Mouse (Mus musculus) myocyte (in vitro differentiated cells): Measurements from ENCODE around the gene Ppp1r13l. TPM values are rescaled to one million over a fixed set of nuclear protein-coding genes. Genes with fewer than 3 reads are reported as not detected.

Source experiments
- H3K27me3 ChIP-seq: one replicate; pipeline ENCODE4 v1.6.1; 2011; ENCODE audit not compliant: control insufficient read depth, insufficient read depth, insufficient read length
- H3K36me3 ChIP-seq: one replicate; pipeline ENCODE4 v1.6.1; 2011; ENCODE audit not compliant: control insufficient read depth, insufficient read depth
- H3K4me2 ChIP-seq: one replicate; pipeline ENCODE4 v1.6.1; 2011; ENCODE audit warnings: low read depth, control low read depth
- H3K4me3 ChIP-seq: one replicate; pipeline ENCODE4 v1.5.1; 2011; ENCODE audit warnings: mild to moderate bottlenecking, control low read depth, moderate library complexity
- H3K79me2 ChIP-seq: one replicate; pipeline ENCODE4 v1.6.1; 2011; ENCODE audit not compliant: control insufficient read depth, insufficient read depth
- H3ac ChIP-seq: one replicate; pipeline ENCODE4 v1.6.1; 2011; ENCODE audit not compliant: control insufficient read depth, insufficient read length
- CEBPB ChIP-seq: IDR thresholded peaks from 2 replicates; pipeline ENCODE4 v1.6.1; 2011; ENCODE audit warnings: mild to moderate bottlenecking, moderate library complexity; ENCODE audit not compliant: poor library complexity, insufficient read depth, severe bottlenecking
- E2F4 ChIP-seq: IDR thresholded peaks from one replicate; pipeline ENCODE4 v1.6.1; 2011; ENCODE audit warnings: mild to moderate bottlenecking, control low read depth, moderate library complexity; ENCODE audit not compliant: insufficient read depth
- MAX ChIP-seq: IDR thresholded peaks from one replicate; pipeline ENCODE4 v1.6.1; 2011; ENCODE audit warnings: low read depth, mild to moderate bottlenecking, control low read depth
- MYOD1 ChIP-seq, 3 experiments: IDR thresholded peaks; one replicate each; pipeline ENCODE4 v1.6.1; 2011; ENCODE audit warnings: control low read depth in 2 of 3, low read depth in 2 of 3, mild to moderate bottlenecking in 2 of 3, moderate library complexity in 1 of 3; ENCODE audit not compliant: insufficient read length in 2 of 3, control insufficient read depth in 1 of 3
- MYOG ChIP-seq, 3 experiments: IDR thresholded peaks; one replicate each; pipeline ENCODE4 v1.6.1; 2011; ENCODE audit warnings: control low read depth in 2 of 3, low read depth in 2 of 3, mild to moderate bottlenecking in 2 of 3; ENCODE audit not compliant: insufficient read length in 2 of 3, control insufficient read depth in 1 of 3, insufficient read depth in 1 of 3
- POLR2A ChIP-seq: IDR thresholded peaks from one replicate; pipeline ENCODE4 v1.6.1; 2011; ENCODE audit warnings: low read depth, mild to moderate bottlenecking, control low read depth, moderate library complexity; ENCODE audit not compliant: insufficient read length
- POLR2AphosphoS2 ChIP-seq: IDR thresholded peaks from one replicate; pipeline ENCODE4 v1.6.1; 2011; ENCODE audit warnings: low read depth, control low read depth; ENCODE audit not compliant: insufficient read length
- REST ChIP-seq: IDR thresholded peaks from one replicate; pipeline ENCODE4 v1.6.1; 2011; ENCODE audit warnings: mild to moderate bottlenecking, control low read depth, moderate library complexity; ENCODE audit not compliant: insufficient read depth, insufficient read length
- SRF ChIP-seq: IDR thresholded peaks from one replicate; pipeline ENCODE4 v1.6.1; 2011; ENCODE audit warnings: low read depth; ENCODE audit not compliant: control insufficient read depth, insufficient read length
- TCF12 ChIP-seq: IDR thresholded peaks from one replicate; pipeline ENCODE4 v1.6.1; 2011; ENCODE audit warnings: mild to moderate bottlenecking, control low read depth; ENCODE audit not compliant: poor library complexity, insufficient read depth, severe bottlenecking
- TCF3 ChIP-seq: IDR thresholded peaks from one replicate; pipeline ENCODE4 v1.6.1; 2011; ENCODE audit warnings: low read depth, control low read depth; ENCODE audit not compliant: insufficient read length
- USF1 ChIP-seq: IDR thresholded peaks from one replicate; pipeline ENCODE4 v1.6.1; 2011; ENCODE audit warnings: low read depth, mild to moderate bottlenecking, control low read depth, moderate library complexity
- polyA plus RNA-seq: library from polyadenylated mRNA; unstranded; fragments of >200 nt; fragmentation: generic; extraction: Trizol; gene quantifications from one replicate; pipeline ENCODE4 v1.2.1, GENCODE M21; 2012; ENCODE audit warnings: missing spikeins

The Ppp1r13l gene
- polyA plus RNA-seq, 1 experiment = 36.0 TPM

DNA sequence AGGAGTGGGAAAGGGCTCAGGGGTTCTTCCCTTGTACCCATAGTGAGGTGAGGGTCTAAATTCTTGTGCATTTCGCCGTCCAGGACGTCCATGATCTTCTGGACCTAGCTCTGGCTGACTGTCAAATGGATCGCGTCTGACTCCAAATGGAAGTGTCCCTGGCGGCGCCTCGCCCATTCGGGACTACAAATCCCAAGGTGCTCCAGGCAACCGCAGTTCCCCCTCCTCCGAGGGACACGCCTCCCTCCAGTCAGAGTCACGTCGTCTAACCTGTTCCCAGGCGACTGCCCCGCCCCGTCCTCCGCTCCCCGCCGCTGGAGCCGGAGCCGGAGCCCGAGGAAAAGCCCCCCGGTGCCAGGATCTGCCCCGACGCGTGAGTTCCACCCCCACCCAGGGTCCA is 1.4 kb downstream of the Ppp1r13l start:
- Histone ChIP-seq H3K4me3 (peak overlapping the region; percentile 90), H3ac (peak overlapping the region; percentile 34), H3K36me3 (no peaks in the 10 kb centered on the region), H3K79me2 (peaks cover 52% of the 10 kb centered on the region), H3K27me3 (no peaks in the 10 kb centered on the region), H3K4me2 (peak overlapping the region; percentile 98)
- TF ChIP-seq CEBPB (no peak), POLR2A (peak; percentile 28)

DNA sequence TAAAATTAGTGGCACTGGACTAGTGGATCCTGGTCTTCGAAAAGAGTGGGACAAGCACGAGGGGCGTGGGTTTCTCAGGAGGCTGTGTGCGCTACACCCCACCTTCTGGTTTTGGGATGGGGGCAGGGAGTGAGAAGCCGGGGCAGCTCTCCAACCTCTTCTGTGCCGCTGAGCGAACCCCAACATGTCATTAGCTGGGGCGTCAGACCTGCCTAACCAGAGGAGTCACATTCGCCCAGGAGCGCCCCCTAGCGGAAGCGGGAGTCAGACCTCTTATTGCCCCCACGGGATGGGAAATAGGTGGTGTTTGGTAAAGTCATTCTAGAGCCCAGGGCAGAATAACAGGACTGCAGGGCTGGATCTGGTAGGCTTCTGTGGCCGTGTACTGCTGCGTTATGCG is 2.2 kb downstream of the Ppp1r13l start:
- no peak for TF ChIP-seq MAX
- TF ChIP-seq MYOG (IDR thresholded peaks at IDR 0.05; ENCODE audit: control insufficient read depth in 1 of 3, insufficient read depth in 1 of 3, insufficient read length in 2 of 3, low read depth in 2 of 3) = no peak
- H3K4me3 ChIP-seq = peak overlapping the region; percentile 90
- peak overlapping the region; percentile 82 for H3K4me2 ChIP-seq
- peak overlapping the region; percentile 34 for H3ac ChIP-seq
- H3K79me2 ChIP-seq = peaks cover 58% of the 10 kb centered on the region
- H3K27me3 ChIP-seq = no peaks in the 10 kb centered on the region
- no peaks in the 10 kb centered on the region for H3K36me3 ChIP-seq

DNA sequence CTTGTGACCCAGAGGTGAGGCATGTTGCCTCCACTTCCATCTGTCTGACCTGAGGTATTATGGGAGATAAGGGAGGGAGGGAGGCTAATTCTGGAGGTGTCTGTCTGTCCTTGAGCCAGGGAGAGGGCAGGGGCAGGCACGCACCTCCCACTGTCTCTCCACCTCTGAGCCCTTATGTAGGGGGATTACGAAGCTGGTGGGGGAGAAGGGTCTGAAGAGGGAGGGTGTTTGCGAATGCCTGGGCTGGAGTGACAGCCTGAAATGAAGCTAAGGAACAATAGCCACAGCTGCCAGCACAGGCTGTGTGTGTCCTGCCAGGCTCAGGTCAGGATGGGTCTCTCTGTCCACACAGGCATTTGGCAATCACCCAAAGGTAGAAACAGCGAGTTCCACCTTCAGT is 2.7 kb downstream of the Ppp1r13l start:
- peak overlapping the region; percentile 90 for H3K4me3 ChIP-seq
- TF ChIP-seq POLR2A (no peak), MAX (no peak), E2F4 (no peak), TCF12 (no peak)

DNA sequence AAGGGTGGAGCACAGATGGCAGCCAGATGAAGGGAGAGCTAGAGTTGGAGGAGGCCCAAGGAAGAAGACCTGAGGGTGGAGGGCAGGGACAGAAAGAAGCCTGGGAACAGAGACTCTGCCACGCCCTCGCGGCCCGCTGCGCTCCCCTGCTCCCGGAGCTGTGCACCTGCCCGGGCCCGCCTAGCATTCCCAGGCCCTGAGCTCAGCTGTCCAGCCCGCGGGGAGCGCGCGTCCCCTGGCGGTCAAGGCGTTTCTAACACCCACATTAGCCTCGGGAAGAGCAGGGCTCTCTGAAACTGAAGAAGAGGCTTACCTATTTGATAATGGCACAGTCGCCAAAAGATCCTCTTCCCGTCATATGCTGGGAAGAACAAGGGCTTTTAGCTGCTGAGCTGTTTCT is 4.3 kb downstream of the Ppp1r13l start:
- Histone ChIP-seq H3K4me3 (peak overlapping the region; percentile 90), H3ac (no peak overlapping the region), H3K79me2 (peaks cover 52% of the 10 kb centered on the region), H3K27me3 (no peaks in the 10 kb centered on the region), H3K4me2 (peak overlapping the region; percentile 82), H3K36me3 (no peaks in the 10 kb centered on the region)
- TF ChIP-seq MYOG (IDR thresholded peaks at IDR 0.05; ENCODE audit: control insufficient read depth in 1 of 3, insufficient read depth in 1 of 3, insufficient read length in 2 of 3, low read depth in 2 of 3) (peak in 2 of 3 experiments; percentile 72 to 93), POLR2A (no peak), POLR2AphosphoS2 (peak; percentile 56), MYOD1 (IDR thresholded peaks at IDR 0.05; ENCODE audit: control insufficient read depth in 1 of 3, insufficient read length in 2 of 3, low read depth in 2 of 3) (peak in 2 of 3 experiments; percentile 75 to 85)

More for the DNA sequence above, 2.7 kb downstream of the Ppp1r13l start:
- no peaks in the 10 kb centered on the region for H3K27me3 ChIP-seq
- peak overlapping the region; percentile 34 for H3ac ChIP-seq
- peaks cover 58% of the 10 kb centered on the region for H3K79me2 ChIP-seq
- H3K36me3 ChIP-seq = no peaks in the 10 kb centered on the region
- H3K4me2 ChIP-seq = peak overlapping the region; percentile 82

DNA sequence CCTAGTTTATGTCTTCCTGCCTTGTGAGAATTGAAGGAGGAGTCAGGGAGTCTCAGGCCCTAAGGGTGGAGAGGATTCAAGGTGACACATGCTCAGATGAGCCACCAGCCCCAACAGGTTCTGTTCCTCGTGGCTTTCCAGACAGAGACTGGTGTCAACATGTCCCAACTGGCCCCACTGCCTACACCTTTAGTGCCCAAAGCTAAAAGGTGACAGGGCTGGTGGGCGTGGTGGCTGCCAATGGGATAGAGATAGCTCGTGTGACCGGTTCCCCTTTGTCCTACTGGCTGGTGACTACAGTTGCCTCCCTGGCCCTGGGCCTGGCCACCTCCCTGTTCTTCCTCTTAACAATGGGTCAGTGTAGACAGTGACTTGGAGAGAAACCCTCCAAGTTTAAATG is 5.8 kb downstream of the Ppp1r13l start:
- H3K4me2 ChIP-seq = no peak overlapping the region
- TF ChIP-seq E2F4 (no peak), SRF (no peak), REST (no peak), MAX (no peak), TCF12 (no peak), USF1 (no peak), MYOD1 (IDR thresholded peaks at IDR 0.05; ENCODE audit: control insufficient read depth in 1 of 3, insufficient read length in 2 of 3, low read depth in 2 of 3) (no peak), CEBPB (no peak), TCF3 (no peak), POLR2AphosphoS2 (no peak)
- H3K27me3 ChIP-seq = no peaks in the 10 kb centered on the region
- H3K79me2 ChIP-seq = peaks cover 48% of the 10 kb centered on the region
- H3ac ChIP-seq = no peak overlapping the region
- no peak overlapping the region for H3K4me3 ChIP-seq
- no peaks in the 10 kb centered on the region for H3K36me3 ChIP-seq

DNA sequence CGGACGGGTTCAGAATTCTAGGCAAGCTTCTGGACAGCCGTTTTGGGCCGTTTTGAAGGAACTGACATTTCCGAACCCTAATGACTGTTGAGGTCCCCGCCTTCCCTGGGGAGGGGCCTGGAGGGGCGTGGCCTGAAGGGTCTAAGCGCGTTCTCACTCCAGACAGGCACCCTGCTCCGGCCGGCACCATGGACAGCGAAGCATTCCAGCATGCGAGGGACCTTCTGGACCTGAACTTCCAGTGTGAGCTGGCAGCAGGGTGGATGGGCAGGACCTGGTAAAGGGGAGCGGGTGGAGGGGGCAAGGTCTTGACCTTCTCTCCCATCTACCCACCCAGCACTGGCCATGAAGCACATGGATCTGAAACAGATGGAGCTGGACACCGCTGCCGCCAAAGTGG is 8.8 kb downstream of the Ppp1r13l start:
- H3K4me2 ChIP-seq = no peak overlapping the region
- no peak overlapping the region for H3K4me3 ChIP-seq
- no peaks in the 10 kb centered on the region for H3K27me3 ChIP-seq
- no peaks in the 10 kb centered on the region for H3K36me3 ChIP-seq
- peaks cover 25% of the 10 kb centered on the region for H3K79me2 ChIP-seq
- H3ac ChIP-seq = no peak overlapping the region
- TF ChIP-seq REST = peak; percentile 77
- TF ChIP-seq TCF3 = no peak
- no peak for TF ChIP-seq POLR2A
